Mouse (Mus musculus) lung, postnatal 10 days (tissue): ENCODE data around the gene Amacr.
"Not testable (repeated sequence)": the region's sequence is repeated elsewhere in the genome, so short reads cannot be mapped to it uniquely, and the experiment has no call there.

Source experiments
- DNase-seq: peaks from one replicate; pipeline ENCODE4 v3.0.0; 2021

Amacr gene

GRCm38 (mm10) chr15:10981377-10982063, at the start of gene Amacr:
Gene Amacr, plus strand, starts transcription at chr15:10981756.
- DNase-seq = peak; percentile 89

- no peak for DNase-seq
These were observed 47.6 kb upstream of the Amacr start for GRCm38 (mm10) chr15:10933930-10934329.

GRCm38 (mm10) chr15:10940148-10941108, 41.1 kb upstream of the Amacr start:
- DNase-seq = peak; percentile 49

- DNase-seq = no peak
These were observed 39.7 kb upstream of the Amacr start for GRCm38 (mm10) chr15:10941901-10942300.

- DNase-seq = no peak
These were observed 33.7 kb upstream of the Amacr start for GRCm38 (mm10) chr15:10947852-10948251.

GRCm38 (mm10) chr15:10951951-10952759, 29.4 kb upstream of the Amacr start, which contains the start of gene C1qtnf3:
Gene C1qtnf3, plus strand, starts transcription at chr15:10952332.
- no peak for DNase-seq

- no peak for DNase-seq
These were observed 28.7 kb upstream of the Amacr start for GRCm38 (mm10) chr15:10952760-10953305.

- no peak for DNase-seq
These were observed 28.1 kb upstream of the Amacr start for GRCm38 (mm10) chr15:10953465-10953864.

- no peak for DNase-seq
These were observed 27.1 kb upstream of the Amacr start for GRCm38 (mm10) chr15:10954381-10955016.

GRCm38 (mm10) chr15:10955156-10955555, 26.4 kb upstream of the Amacr start:
- DNase-seq = no peak

- DNase-seq = peak; percentile 11
These were observed 24.9 kb upstream of the Amacr start for GRCm38 (mm10) chr15:10956706-10957105.

GRCm38 (mm10) chr15:10959277-10960026, 22.1 kb upstream of the Amacr start:
- DNase-seq = no peak

GRCm38 (mm10) chr15:10960267-10960666, 21.3 kb upstream of the Amacr start:
- DNase-seq = no peak

GRCm38 (mm10) chr15:10962601-10963000, 19.0 kb upstream of the Amacr start:
- DNase-seq = no peak

- no peak for DNase-seq
These were observed 12.1 kb upstream of the Amacr start for GRCm38 (mm10) chr15:10969439-10969838.

- no peak for DNase-seq
These were observed 10.8 kb upstream of the Amacr start for GRCm38 (mm10) chr15:10970777-10971176.

GRCm38 (mm10) chr15:10977151-10977550, 4.4 kb upstream of the Amacr start:
- no peak for DNase-seq

GRCm38 (mm10) chr15:10980712-10981111, 844 bp upstream of the Amacr start:
- no peak for DNase-seq

GRCm38 (mm10) chr15:10982064-10982435, 494 bp downstream of the Amacr start:
- no peak for DNase-seq

GRCm38 (mm10) chr15:10985756-10986155, 4.2 kb downstream of the Amacr start:
- no peak for DNase-seq

- DNase-seq = not testable (repeated sequence)
These were observed 4.9 kb downstream of the Amacr start for GRCm38 (mm10) chr15:10986477-10986876.
